Mouse (Mus musculus): Measurements from ENCODE around the gene Pth1r.

The Pth1r gene

DNA sequence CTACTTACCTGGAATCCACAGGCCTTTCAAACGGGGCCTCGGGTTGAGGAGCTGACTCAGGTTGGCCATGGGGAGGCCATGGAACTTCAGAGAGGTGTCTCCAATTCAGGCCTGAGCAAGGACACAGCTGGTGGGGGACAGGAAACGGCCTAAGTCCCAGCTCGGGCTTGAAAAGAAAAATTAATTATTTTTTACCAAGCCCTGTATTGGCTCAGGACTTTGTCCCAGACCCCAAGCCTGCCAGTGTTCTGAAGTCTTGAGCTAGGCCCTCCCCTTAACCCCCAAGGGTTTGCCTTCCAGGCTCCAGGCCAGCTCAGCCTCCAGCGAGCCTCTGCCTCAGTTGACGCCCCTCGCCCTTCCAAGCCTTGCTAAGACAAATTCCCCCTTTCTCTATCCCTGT, at the start of gene Pth1r:
Pth1r (minus strand) TSS at position 185 of the 400 bp plus-strand sequence.
- DNase-seq (ENCODE audit: low spot score in 2 of 2), result no peak

DNA sequence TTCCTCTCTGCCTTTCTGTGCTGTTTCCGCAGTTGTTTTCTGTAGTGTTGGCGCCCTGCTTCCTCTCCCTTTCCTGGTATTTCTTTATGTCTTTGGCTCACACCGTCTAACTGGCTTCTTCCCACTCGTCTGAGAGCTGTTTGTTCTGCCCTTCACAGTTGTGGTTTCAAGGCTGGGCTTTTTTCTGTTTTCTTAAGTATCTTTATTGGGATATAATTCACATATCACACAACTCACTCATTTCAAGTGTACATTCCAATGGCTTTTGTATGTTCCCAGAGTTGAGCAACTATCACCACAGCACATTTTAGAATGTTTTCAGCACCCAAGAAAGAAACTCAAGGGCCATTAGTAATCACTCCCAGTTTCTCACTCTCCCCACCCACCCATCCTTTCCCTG, 43.5 kb upstream of the Pth1r start:
- DNase-seq (ENCODE audit: low spot score in 2 of 2), result no peak

DNA sequence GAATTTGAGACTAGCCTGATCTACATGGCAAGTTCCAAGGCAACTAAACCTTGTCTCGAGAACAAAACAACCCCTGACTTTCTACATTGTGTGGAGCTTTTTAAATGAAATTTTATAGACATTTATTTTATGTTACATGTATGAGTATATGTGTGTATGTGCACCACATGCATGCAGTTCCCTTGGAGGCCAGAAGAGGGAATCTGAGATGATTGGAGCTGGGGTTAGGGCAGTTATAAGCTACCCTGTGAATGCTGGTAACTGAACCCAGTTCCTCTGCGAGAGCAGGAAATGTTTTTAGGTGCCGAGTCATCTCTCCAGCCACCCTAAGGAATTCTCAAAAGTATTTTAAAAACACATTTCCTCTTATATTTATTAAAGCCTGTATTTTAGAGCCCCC, 41.2 kb upstream of the Pth1r start:
- no peak for DNase-seq (ENCODE audit: low spot score in 2 of 2)

DNA sequence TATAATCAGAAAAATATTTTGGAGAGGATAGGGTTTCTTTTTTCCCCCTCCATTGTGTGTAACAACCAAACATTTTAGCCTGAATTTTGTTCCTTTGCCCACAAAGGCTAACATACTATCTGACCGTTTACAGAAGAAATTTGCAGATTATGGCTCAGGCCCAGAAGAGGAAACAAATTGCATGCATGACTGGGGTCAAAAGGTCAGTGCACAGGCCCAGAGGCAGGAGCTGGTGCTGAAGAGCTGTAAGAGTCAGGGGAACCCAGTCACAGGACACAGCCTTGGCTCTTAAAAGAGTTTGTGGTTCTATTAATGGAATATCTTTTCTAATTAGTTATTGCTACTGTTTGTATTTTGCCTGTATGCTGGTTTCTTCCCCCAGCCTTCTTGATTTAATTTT, 36.7 kb upstream of the Pth1r start:
- DNase-seq (ENCODE audit: low spot score in 2 of 2), result no peak

DNA sequence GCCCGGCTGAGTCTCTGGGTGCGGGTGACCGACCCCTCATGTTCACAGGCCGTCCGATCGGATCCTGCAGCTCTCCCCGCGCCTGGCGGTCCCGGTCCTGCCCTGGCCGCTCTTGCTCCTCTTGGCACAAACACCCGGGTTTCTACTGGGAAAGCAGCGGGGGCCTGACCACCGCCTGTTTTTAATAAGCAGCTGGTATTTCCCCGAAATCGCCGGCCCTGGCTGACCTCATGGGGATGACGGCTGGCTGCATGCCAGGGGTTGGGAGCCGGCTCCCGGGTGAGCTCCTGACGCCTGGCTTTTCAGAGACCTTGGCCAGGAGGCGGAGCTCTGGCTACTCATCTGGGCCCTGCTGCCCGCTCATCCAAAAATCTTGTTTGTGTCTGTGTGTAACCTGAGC, 34.8 kb upstream of the Pth1r start:
- peak; percentile 78 to 79 for DNase-seq (ENCODE audit: low spot score in 2 of 2)

DNA sequence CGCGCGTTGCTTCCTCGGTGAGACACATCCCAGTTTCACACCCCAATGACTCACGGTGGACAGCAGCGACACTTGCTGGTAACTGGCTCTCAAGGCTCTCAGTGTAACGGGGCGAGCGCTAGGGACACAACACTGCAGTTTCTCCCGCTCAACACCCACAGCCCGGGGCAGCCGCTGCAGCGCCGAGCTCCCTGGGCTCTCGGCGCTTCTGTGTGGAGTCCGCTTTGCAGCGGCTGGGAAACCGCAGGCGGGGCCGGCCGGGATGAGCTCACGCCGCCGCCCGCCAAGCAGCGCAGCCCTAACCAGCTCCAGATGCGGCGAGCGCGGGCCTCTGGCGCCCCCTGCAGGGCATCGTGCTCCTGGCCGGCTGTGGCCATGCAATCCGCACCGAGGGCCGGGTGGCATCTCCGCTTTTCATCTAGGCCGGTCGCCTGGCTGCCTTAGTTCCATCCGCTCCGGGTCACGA, 34.3 kb upstream of the Pth1r start:
- peak; percentile 89 to 93 for DNase-seq (ENCODE audit: low spot score in 2 of 2)

DNA sequence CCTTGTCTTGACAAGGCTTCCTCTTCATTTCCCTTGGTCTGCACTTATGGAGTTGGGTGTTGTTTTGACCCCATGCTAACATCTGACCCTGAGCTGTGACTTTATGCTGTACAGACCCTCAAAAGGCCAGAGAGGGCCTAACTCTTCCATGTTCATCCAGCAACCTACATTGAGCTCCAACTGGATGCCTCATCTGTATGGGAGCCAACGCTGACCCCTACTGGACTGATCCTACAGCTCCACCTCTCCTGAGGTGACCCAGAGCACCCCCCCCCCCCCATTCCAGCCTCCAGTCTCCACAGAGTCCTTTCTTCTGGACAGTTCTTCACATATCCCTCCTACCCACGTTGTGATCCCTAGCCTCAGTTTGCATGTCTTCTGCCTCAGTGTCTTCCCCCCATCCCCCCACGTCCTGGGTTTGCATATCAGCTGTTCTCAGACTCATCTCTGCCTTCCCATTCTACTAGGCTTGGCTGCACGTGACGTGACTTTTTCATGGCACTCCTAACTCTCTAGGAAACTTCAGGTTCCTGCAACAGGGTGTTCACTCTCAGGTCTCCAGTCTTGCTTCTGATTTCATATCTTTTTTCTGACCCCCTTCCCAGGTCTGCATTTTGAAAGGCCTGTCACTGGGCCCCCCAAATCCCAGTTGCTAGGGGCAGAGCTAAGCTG, 32.4 kb upstream of the Pth1r start:
- DNase-seq (ENCODE audit: low spot score in 2 of 2), result no peak

DNA sequence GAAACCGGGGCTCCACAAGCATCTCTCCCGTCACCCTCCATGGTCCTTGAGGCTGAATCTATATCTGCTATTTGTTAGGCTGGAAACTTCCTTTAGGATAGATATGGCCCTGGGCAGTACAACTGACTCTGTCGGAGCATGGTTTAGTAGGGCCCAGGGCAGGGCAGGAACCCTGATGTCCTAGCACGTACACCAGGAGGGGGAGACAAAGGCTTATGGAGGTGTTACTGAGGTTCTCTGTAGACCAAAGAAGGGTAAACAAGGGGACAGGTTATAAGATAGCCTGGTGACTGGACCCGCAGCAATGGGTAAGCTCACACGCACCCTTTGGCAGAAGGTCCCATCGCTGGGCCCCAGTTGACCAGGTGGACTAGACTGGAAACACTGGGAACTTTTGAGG, 31.6 kb upstream of the Pth1r start:
- DNase-seq (ENCODE audit: low spot score in 2 of 2), result no peak

DNA sequence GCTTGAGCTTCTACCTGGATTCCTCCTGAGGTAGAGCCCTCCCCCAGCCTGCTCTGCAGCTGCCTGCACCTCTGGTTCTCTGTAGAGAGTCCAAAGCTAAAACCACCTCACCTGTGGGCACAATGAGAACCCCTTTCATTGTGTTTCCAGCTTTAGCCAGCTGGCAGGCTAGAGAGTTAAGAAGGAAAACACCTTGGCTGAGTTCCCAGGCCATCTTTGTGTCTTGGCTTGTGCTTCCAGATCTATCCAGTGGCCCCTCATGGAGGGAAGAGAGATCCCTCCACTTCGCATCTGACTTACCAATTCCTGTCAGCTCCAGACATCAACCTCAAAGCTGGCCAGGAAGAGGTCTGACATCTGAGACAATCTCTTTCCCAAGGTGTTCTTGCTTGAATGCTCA, 31.2 kb upstream of the Pth1r start:
- DNase-seq (ENCODE audit: low spot score in 2 of 2), result no peak

DNA sequence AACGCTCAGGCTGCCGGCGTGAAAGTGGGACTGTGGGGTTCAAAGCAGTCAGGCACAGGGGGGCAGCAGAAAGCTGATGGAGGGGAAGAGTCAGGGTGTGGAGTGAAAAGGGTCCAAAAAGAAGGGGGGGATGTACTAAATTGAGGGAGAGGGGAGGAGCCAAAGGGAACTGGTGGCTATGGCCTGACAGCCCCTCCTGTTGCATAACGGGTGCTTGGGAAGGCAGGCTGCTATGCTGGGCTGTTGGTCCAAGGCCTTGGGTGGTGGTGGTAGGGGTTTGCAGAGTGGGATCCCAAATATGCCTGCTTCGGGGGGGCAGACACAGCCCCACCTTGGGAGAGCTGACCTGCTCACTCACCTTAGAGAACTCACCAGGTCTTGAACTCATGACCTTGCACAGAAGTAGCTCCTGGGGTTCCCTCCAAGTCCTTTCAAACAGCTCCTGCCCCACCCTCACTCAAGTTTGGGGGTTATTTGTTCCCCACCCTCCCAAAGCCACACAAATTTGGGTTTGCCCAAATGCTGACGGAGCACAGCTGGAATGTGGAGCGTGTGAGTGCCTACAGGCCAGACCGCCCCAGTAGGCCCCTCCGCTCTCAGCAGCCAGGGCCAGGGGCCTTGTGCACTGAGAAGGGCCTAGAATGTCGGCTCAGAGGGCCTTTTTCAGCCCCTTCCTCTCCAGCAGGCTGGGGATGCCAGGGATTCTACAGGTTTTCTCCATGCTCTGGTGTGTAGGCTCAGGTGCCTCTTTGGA, 28.5 kb upstream of the Pth1r start:
- no peak for DNase-seq (ENCODE audit: low spot score in 2 of 2)

DNA sequence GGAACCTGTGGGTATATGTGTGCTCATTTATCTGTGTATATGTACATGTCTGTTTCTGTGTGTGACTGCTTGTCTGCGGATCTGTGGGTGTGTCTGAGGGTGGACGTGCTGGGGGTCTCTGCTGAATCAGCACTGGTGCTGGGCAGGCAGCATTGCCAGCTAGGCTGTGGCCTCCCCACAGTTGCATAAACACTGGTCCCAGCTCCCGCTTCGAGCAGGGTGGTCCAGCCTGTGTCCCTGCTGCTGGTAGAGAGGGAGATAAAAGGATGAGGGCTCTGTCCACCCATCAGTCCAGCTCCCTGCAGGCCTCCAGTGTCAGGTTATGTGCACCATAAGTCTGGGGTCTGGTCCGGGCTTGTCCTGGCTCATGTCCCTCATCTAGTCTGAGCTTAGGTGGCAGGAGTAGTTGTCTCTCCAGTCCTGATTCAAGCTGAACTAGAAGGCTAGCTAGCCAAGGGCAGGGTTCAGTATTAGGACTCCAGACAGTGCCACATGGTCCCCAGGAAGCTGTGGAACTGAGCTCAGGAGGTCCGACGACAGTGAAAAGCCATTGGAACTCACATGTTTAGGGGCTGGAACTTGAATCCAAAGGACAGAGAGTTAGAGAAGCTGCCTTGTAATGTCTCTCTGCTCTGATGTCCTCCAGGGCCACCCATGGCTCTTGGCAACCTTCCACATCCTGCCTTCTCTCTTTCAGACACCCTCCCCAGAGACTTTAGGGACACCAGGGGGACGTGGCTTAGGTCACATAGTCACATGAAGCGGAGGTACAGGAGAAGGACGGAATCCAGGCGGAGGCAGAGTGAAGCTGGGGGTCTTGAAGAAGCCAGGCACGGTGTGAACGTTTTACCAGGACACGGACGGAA, 27.7 kb upstream of the Pth1r start:
- DNase-seq (ENCODE audit: low spot score in 2 of 2), result no peak

DNA sequence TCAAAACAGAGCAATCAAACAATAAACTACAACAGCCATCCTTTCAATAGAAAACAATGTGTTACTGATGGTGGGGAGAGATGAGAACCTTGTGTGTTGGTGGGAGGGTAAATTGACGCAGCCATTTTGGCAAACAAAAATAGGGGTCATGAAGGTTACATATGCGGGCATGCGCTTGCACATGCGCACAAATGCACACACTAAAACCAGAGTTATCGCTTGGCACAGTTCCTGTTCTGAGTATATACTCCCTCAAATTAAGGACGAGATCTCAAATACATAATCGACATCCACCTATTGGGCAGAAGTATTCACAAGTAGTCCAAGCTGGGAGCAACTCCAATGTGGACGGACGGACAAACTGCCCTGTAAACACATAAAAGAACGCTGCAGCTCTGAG, 25.4 kb upstream of the Pth1r start:
- no peak for DNase-seq (ENCODE audit: low spot score in 2 of 2)

DNA sequence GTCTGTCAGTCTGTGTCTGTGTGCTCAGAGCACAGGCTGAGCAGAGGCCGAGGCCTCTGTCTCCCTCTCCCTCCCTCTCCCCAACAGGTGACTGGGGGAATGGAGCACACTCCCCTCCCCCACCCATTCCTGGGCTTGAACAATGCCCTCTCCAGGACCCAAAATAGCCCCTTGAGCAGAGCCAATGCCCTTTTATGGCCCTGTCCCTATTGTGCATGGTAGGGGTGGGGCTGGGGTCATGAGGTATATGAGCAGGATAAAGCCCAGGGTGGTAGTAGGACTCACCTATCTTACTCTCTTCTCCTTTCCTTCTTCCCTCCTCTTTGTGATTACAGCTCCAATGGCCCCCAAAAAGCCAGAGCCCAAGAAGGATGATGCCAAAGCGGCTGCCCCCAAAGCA, 16.5 kb upstream of the Pth1r start:
- no peak for DNase-seq (ENCODE audit: low spot score in 2 of 2)

DNA sequence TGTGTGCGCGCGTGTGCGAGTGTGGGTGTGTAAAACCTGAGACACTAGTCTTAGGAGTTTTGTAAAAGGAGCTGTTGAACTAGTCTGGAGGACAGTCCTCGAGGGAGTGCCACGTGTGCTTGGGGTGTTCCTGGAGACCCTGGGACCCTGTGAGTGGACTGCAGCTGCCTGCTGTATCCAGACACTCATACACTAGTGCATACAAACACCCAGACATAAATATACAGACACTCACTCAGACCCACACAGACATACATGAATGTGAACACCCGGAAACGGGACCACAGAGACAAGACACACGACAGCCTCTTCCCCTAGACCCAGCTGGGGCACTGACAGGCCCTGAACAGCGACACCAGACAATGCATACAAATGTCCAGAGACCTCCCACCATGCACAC, 15.8 kb upstream of the Pth1r start:
- DNase-seq (ENCODE audit: low spot score in 2 of 2), result no peak

DNA sequence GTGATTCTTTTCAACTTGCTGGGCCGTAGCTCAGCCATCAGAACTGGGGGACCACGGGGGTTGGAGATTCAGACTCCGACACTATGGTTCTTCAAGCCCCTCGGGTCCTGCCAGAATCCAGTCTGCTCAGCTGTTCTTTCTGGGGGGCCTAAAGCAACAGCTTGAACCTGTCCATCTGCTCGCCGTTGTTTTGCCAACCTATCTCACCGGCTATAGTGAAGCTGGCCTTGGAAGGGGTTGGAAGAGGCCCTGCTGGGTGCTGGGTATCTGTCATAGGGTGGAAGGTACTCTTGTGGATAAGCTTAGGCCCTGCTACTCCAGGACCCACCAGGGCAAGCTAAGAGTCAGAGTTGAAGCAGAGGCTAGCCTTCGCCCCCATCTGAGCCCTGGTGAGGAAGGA, 13.9 kb upstream of the Pth1r start:
- no peak for DNase-seq (ENCODE audit: low spot score in 2 of 2)

DNA sequence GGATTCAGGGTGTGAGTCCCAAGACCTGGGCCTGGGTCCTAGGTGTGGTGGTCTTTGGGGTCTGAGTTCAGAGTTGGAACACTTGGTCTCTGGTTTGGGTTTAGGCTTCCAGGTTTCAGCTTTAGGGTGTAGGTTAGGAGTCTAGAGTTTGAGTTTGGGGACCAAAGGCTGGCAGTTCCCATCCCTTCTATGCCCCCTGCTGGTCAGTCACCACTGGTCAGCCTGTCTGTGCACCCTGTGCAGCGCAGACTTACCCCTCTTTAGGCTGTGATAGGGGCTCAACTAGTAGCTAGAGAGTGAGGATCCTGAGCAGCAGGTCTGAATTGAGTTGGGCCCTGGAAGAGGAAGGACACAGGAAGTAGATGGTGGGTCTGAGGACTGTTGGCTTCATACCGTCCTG, 12.3 kb upstream of the Pth1r start:
- peak; percentile 29 to 49 for DNase-seq (ENCODE audit: low spot score in 2 of 2)

DNA sequence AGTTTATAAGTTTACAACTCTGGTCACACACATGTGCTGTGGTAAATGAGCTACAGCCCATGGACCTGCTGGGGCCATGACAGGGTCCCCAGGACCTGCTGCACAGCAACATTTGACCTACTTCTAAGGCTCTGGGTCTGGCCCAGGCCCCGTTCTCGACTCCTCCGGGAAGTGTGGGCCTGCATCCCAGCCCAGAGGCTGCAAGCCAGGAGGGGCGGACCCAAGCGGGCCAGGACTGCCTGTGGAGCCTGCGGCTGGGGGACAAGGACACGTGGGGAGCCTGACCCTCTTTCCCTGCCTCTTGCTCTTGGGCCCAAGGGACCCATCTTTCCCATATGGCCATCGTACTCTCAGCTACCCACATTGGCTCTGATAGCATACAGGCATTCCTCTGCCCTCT, 11.7 kb upstream of the Pth1r start:
- DNase-seq (ENCODE audit: low spot score in 2 of 2), result peak; percentile 32 to 36

DNA sequence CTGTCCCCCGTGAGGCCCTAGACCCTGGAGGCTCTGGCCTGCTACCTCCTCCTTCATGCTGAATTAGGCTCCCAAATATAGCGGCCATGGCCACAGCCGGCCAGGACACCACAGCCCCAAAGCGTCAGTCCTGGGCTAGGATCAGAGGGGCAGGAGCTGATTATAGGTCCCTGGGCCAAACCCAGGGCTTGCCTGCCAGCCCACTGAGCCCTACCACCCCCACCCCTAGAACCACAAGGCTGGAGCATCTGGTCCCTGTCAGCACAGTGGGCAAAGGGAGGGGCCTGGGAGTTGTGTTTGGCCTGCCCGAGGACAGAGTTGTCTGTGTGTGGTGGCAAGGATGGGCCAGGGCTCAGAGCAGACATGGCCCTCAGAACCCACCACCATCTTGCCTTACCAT, 10.9 kb upstream of the Pth1r start:
- DNase-seq (ENCODE audit: low spot score in 2 of 2), result no peak

DNA sequence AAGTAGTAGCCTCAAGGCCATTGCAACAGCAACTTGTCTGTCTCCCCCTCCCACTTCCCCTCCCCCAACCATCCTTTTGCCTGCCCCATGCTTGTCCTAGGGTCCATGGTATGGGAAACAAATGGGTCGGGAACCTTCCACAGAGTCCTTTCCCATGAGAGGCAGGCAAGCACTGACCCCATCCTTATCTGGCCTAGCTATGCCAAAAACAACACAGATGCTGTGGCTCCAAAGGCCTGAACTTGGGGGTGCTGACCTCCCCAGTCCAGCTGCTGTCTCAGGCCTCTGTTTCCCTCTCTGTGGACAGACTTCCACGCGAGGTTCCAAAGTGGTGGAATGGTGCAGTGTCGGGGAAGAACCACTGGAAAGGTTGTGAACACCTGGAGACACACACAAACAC, 6.8 kb upstream of the Pth1r start:
- no peak for DNase-seq (ENCODE audit: low spot score in 2 of 2)

DNA sequence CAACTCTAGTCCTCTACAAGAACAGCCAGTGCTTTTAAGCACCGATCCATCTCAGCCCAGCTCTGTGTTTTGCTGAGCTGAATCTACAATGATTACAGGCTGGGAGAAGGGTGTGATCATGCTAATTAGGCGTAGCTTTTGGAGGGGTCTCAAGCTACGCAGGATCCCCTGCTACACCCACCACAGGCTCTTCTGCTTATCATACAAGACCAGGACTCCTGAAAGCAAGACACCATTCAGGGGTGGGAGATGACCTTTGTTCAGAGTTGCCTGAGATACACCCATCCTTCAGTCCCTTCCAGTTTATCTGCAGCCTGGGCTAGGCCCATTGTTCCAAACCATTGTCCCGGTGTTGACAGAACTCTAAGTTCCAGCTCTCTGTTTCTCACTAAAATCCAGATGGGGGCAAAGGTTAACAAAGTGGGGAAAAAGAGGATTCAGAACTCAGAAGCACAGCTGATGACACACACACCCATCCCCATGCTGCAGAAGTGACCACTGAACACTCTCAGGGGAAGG, 6.0 kb upstream of the Pth1r start:
- DNase-seq (ENCODE audit: low spot score in 2 of 2), result no peak

DNA sequence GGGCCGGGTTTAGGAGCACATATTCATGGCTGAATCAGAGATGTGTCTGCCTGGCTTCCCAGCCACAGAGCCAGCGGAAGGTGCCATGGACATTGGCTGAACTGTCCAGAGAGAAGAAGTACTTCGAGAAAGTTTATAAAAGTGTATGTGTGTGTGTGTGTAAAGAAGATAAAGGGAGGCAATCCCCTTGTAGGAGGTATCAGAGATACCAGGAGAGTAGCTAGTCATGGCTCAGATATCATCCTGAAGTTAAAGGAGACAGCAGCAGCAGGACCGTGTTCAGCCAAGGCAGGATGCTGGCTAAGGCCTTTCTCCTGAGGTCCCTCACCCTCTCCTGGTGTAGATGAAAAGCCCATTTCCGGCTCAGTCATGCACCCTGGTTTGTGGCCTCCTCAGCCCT, 4.5 kb upstream of the Pth1r start:
- no peak for DNase-seq (ENCODE audit: low spot score in 2 of 2)
